Mouse (Mus musculus) liver, adult (tissue): ENCODE data around the gene Hist1h4i.

Source experiments
- GATA4 ChIP-seq: IDR thresholded peaks from 2 replicates; pipeline ENCODE4 v1.6.1; 2014; ENCODE audit warnings: mild to moderate bottlenecking, low read length; ENCODE audit not compliant: insufficient replicate concordance

Hist1h4i gene

DNA sequence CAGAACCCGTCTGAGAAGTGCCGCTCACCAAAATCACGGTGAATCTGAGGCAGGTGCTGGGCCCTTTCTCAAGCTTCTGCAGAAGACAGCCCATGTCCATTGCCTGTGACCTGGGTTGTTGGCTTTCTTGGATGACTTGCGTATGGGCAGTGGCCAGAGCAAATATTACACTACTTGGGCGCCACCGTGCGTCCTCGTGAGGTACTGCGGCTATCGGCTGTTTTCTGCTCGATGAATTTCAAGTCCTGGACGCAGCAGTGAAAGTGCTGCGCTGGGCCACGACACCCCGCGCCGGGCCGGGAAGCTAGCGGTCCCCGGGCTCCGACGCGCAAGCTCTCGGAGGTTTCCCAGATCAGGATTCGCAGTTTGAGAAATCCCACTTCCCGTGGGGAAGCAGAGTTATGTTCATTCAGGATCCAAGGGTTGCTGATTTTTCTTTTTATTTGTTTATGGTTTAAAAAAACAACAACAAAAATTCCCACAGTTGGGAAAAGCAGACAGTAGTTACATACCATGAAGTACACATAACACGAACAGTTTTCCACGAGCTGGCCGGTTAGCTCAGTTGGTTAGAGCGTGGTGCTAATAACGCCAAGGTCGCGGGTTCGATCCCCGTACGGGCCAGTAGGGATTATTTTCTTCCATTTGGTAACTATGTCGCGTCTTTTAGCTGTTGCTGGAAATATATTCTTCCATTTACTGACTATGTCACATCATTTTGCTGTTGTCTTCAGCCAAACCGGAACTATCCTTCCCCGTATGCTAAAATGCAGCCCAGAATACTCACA, 12.3 kb downstream of the Hist1h4i start:
- no peak for TF ChIP-seq GATA4

DNA sequence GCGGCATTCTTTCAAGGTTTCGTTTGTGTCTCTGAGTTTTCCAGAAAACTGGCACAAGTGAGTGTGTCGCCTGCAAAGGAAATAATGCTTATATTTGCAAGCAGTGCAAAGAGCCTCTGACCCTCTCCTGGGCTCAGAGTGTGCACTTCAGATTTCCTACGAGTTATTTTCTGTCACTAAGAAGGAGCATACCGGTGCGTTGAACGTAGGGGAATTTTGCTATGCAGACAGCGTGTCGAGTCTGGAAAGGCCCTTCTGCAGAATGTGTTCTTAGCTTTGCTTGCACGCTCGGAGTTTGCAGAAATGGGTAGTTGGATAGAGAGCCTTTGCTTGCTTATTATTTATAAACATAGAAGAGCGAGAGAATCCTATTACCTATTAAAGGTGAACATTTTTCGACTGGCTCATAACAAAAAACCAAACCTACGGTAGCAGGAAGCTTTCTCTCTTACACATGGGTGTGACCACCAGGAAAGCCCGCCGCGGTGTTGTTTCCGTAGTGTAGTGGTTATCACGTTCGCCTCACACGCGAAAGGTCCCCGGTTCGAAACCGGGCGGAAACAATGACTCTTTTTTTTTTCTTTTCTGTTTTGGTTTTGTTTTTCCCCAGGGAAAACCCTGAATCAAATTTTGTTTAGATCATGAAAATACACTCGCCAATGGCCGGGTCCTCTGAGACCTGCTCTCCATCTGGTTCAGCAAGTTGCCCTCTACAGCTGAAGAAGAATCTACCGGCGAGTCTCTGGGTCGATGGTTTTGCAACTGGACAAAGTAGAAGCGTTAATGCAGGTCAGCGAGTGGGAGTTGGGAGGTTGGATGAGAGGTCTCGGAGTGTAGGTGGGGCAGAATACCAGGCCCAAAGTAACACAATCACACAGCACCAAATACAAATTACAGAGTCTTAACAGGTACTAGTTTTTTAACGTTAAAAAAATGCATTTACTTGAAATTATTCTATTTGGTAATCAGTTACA, 14.8 kb downstream of the Hist1h4i start:
- no peak for TF ChIP-seq GATA4

- no peak for TF ChIP-seq GATA4
Observed at GRCm38 (mm10) chr13:22022241-22022640, 18.9 kb downstream of the Hist1h4i start.

DNA sequence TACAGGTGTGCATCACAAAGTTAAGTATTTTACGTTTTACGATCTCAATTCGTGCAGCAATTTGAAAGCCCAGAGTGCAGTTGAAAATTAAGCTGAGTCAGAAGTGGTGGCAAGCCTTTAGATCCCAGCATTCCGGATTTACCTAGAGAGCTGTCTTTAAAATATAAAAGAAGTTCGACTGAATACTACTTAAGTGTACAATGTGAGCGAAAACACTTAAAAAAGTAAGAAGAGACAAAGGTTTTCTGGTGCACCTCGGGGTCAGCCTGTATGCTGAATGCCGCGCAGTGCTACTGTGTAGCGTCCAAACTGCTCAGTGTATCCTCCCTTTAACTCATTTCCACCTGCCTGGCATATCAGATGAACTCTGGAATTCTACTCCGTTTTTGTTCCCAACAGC, 19.6 kb downstream of the Hist1h4i start:
- no peak for TF ChIP-seq GATA4

GRCm38 (mm10) chr13:22020901-22021339, 20.2 kb downstream of the Hist1h4i start:
- TF ChIP-seq GATA4, result no peak

DNA sequence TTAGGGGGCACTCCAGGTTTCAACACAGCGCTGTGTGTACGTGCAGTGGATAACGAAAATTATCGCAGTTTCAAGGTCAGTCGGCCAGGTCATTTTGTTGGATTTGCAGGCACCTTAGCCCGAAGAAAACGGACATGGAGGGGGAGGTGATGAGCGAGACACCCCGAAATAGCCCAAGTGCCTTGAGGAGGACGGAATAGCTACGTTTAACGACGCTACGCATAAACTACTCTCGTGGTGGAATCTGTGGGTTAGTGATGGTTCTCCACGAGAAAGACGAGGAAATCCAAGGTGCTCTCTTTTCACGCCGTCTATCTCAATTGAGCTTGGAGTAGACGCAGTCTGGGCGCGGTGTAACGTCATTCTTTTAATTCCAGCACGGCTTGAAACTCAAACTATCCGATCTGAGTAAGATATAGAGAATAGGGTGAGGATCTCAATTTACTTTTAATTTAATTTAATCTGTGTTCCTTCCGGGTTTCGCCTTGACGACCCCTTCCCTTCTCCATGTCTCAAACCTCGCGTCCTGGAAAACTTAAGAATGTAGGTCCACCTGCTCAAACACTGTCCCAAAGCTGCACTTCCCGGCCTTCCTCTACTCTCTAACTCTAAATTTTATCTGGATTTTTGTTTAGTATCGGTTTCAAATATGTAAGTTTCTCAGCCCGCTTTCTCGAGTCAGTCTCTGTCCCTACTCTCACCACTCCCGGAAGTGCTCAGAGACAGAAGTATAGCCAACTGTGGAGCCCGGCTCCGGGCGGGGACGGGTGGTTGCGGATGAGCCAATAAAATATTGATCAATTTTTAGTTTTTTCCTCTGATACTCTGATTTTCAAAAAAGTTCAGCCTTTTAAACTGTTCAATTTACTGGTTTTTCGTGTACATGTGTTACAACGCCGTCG, 21.0 kb downstream of the Hist1h4i start:
- no peak for TF ChIP-seq GATA4

DNA sequence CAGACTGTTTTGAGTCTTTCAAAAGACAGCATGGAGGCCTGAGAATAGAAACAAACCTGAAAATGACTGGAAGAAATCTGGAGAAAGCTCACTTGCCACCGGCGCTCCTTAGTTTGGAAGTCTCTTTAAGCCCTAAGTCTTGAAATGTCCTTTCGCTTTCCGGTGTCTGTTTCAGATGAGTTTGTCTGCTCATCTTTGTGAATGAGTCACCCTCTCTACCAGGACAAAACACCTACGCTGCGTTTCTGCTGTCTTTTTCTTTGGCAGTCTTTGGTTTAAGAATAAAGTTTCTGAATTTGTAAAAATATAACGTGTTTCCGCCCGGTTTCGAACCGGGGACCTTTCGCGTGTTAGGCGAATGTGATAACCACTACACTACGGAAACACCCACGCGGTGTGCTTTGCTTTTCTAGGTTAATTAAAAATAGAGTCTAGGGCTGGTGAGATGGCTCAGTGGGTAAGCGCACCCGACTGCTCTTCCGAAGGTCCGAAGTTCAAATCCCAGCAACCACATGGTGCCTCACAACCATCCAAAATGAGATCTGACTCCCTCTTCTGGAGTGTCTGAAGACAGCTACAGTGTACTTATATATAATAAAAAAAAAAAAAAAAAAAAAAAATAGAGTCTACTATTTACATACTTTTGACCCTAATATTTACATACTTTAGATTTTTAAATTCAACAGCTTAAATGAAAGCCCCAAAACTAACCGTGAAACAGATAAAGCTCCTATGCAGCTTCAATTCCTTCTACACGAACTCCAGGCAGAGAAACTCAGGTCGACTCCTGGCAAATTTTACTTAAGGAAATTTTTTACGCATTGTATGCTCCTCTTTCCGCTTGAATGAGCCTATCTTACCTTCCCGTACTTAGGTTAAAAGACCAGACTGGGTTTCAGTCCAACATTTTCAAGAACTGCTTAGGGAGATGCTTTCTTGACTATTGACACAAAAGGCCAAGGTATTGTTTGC, 25.4 kb downstream of the Hist1h4i start:
- TF ChIP-seq GATA4, result no peak

- TF ChIP-seq GATA4, result no peak
Observed at GRCm38 (mm10) chr13:22014411-22014845, 26.7 kb downstream of the Hist1h4i start.

GRCm38 (mm10) chr13:22013716-22014115, 27.4 kb downstream of the Hist1h4i start:
- TF ChIP-seq GATA4, result no peak

GRCm38 (mm10) chr13:22009642-22010041, 31.5 kb downstream of the Hist1h4i start, which contains the start of gene Prss16:
Gene Prss16, minus strand, starts transcription at chr13:22009742.
- no peak for TF ChIP-seq GATA4

GRCm38 (mm10) chr13:22008707-22009106, 32.5 kb downstream of the Hist1h4i start:
- no peak for TF ChIP-seq GATA4

DNA sequence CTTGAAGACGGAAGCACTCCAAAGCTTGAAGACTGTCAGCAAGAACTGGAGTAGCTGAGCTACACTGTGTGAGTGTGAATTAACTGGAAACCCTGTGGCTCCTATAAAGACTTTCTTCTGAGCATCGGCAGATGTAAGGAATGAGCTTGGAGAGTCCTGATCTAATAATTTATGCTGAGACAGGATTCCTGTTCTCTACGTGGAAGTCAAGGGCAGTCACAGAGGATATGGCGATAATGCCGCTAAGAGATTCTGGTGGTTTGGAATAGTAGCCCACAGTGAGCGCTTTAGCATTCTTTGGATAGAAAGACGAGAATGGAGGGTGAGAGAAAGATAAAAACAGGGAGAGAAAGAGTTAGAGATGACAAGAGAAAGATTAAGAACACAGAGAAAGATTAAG, 33.3 kb downstream of the Hist1h4i start:
- no peak for TF ChIP-seq GATA4

DNA sequence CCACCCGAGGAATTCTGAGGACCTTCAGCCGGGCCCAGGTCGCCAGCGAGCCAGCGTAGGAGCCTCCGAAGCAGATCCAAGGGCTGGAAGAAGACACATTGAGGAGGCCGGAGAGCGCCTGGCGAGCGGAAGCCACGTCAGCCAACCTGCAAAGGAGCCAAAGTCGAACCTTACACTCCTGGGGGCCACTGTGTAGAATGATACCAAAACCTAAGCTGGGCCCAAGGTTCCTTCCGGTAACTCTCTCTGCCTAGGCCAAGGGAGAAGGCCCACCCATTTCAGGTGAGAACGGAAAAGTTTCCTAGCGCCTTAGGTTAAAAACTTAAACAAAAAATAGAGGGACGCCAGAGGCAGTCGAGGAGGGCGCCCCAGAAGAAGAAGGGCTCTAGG, 34.0 kb downstream of the Hist1h4i start:
- no peak for TF ChIP-seq GATA4
